Mouse (Mus musculus): ENCODE data around the gene Egfl7. TPM values are rescaled to one million over a fixed set of nuclear protein-coding genes. Genes with fewer than 3 reads are reported as not detected.

The Egfl7 gene
- polyA plus RNA-seq, 1 experiment from 2014 or later, result 75.4 TPM

GRCm38 (mm10) chr2:26543155-26543554 is 36.7 kb upstream of the Egfl7 start:
- WGBS, result 58% methylated on average over 4 of the region's 4 CpGs
- no peak for ATAC-seq
- no peaks in the 10 kb centered on the region for H3K27me3 ChIP-seq (replicated peaks; ENCODE audit: control insufficient read depth, insufficient read depth, low read length)
- H3K4me2 ChIP-seq (ENCODE audit: low read length), result no peak overlapping the region
- H3K9me3 ChIP-seq (ENCODE audit: control insufficient read depth, low read length), result no peaks in the 10 kb centered on the region
- no peak overlapping the region for H3K27ac ChIP-seq (ENCODE audit: low read depth, low read length)
- no peak overlapping the region for H3K4me3 ChIP-seq (ENCODE audit: low read length)
- H3K9ac ChIP-seq (ENCODE audit: low read depth, low read length), result no peak overlapping the region
- no peaks in the 10 kb centered on the region for H3K36me3 ChIP-seq (ENCODE audit: control insufficient read depth, insufficient read depth, low read length)
- peaks cover 17% of the 10 kb centered on the region for H3K4me1 ChIP-seq (ENCODE audit: control insufficient read depth, insufficient read depth, low read depth, low read length)

GRCm38 (mm10) chr2:26543768-26544167 is 36.0 kb upstream of the Egfl7 start:
- H3K4me3 ChIP-seq (ENCODE audit: low read length), result no peak overlapping the region
- 92% methylated on average over 8 of the region's 8 CpGs for WGBS
- H3K4me2 ChIP-seq (ENCODE audit: low read length), result no peak overlapping the region
- H3K4me1 ChIP-seq (ENCODE audit: control insufficient read depth, insufficient read depth, low read depth, low read length), result peaks cover 17% of the 10 kb centered on the region
- no peak for ATAC-seq
- H3K36me3 ChIP-seq (ENCODE audit: control insufficient read depth, insufficient read depth, low read length), result no peaks in the 10 kb centered on the region
- no peak overlapping the region for H3K9ac ChIP-seq (ENCODE audit: low read depth, low read length)
- H3K27me3 ChIP-seq (replicated peaks; ENCODE audit: control insufficient read depth, insufficient read depth, low read length), result no peaks in the 10 kb centered on the region
- no peak overlapping the region for H3K27ac ChIP-seq (ENCODE audit: low read depth, low read length)
- H3K9me3 ChIP-seq (ENCODE audit: control insufficient read depth, low read length), result no peaks in the 10 kb centered on the region

GRCm38 (mm10) chr2:26544265-26544664 is 35.5 kb upstream of the Egfl7 start:
- no peak for ATAC-seq
- H3K4me3 ChIP-seq (ENCODE audit: low read length), result no peak overlapping the region
- H3K4me2 ChIP-seq (ENCODE audit: low read length), result no peak overlapping the region
- H3K4me1 ChIP-seq (ENCODE audit: control insufficient read depth, insufficient read depth, low read depth, low read length), result peaks cover 17% of the 10 kb centered on the region
- H3K36me3 ChIP-seq (ENCODE audit: control insufficient read depth, insufficient read depth, low read length), result no peaks in the 10 kb centered on the region
- H3K9ac ChIP-seq (ENCODE audit: low read depth, low read length), result no peak overlapping the region
- H3K27ac ChIP-seq (ENCODE audit: low read depth, low read length), result no peak overlapping the region
- no peaks in the 10 kb centered on the region for H3K27me3 ChIP-seq (replicated peaks; ENCODE audit: control insufficient read depth, insufficient read depth, low read length)
- WGBS, result 59% methylated on average over 3 of the region's 3 CpGs
- H3K9me3 ChIP-seq (ENCODE audit: control insufficient read depth, low read length), result no peaks in the 10 kb centered on the region

GRCm38 (mm10) chr2:26547481-26547880 is 32.3 kb upstream of the Egfl7 start:
- H3K9me3 ChIP-seq (ENCODE audit: control insufficient read depth, low read length), result no peaks in the 10 kb centered on the region
- H3K4me3 ChIP-seq (ENCODE audit: low read length), result no peak overlapping the region
- H3K4me2 ChIP-seq (ENCODE audit: low read length), result no peak overlapping the region
- no peaks in the 10 kb centered on the region for H3K36me3 ChIP-seq (ENCODE audit: control insufficient read depth, insufficient read depth, low read length)
- no peak overlapping the region for H3K9ac ChIP-seq (ENCODE audit: low read depth, low read length)
- H3K27ac ChIP-seq (ENCODE audit: low read depth, low read length), result no peak overlapping the region
- no peaks in the 10 kb centered on the region for H3K27me3 ChIP-seq (replicated peaks; ENCODE audit: control insufficient read depth, insufficient read depth, low read length)
- 29% methylated on average over 2 of the region's 2 CpGs for WGBS
- peak; percentile 51; the same call in 1 of the 2 replicates for ATAC-seq
- H3K4me1 ChIP-seq (ENCODE audit: control insufficient read depth, insufficient read depth, low read depth, low read length), result peaks cover 3% of the 10 kb centered on the region

DNA sequence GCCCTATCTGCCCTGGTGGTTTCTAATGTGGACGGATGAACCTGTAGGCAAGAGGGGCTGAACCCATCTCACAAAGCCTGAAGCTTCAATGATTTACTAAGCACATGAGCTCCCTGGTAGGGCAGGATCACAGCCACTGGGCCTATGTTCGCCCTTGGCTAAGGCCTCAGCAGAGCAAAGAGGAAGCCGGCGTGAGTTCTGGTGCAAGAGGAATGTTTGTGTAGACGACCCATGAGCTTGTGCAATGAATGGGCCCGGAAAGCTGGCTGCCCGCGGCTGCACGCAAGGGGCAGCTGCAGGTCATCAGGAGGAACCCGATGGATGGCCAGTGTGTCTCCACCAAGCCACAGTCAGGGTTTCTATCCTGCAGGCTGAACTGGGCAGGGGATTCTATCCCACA is 30.0 kb upstream of the Egfl7 start:
- no peaks in the 10 kb centered on the region for H3K9me3 ChIP-seq (ENCODE audit: control insufficient read depth, low read length)
- no peak overlapping the region for H3K9ac ChIP-seq (ENCODE audit: low read depth, low read length)
- no peak overlapping the region for H3K4me2 ChIP-seq (ENCODE audit: low read length)
- no peaks in the 10 kb centered on the region for H3K27me3 ChIP-seq (replicated peaks; ENCODE audit: control insufficient read depth, insufficient read depth, low read length)
- H3K4me1 ChIP-seq (ENCODE audit: control insufficient read depth, insufficient read depth, low read depth, low read length), result peaks cover 3% of the 10 kb centered on the region
- WGBS, result 89% methylated on average over 10 of the region's 10 CpGs
- ATAC-seq, result no peak
- no peaks in the 10 kb centered on the region for H3K36me3 ChIP-seq (ENCODE audit: control insufficient read depth, insufficient read depth, low read length)
- H3K27ac ChIP-seq (ENCODE audit: low read depth, low read length), result 0 out of 2 replicates have a peak overlapping the region, but pooled peaks have one; percentile 6
- H3K4me3 ChIP-seq (ENCODE audit: low read length), result no peak overlapping the region

DNA sequence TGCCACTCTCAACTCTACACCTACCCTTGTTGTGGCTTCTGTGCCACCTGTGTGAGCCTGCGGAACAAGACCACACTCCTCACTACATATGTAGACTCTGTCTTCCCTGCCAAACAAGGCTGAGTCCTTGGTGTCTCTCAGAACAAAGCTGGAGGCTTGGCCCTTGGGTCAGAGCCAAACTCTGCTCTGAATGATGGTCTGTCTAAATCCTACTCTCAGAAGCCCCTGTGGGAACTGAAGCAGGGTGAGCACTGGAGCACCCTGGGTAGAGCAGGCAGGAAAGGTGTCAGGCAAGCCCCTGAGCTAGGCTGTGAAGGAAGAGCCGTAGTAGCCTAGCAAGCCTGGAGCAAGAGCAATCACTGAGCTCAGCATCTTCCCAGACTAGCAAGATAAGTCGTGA is 29.6 kb upstream of the Egfl7 start:
- Histone ChIP-seq H3K36me3 (ENCODE audit: control insufficient read depth, insufficient read depth, low read length) (no peaks in the 10 kb centered on the region), H3K4me3 (ENCODE audit: low read length) (no peak overlapping the region), H3K9me3 (ENCODE audit: control insufficient read depth, low read length) (no peaks in the 10 kb centered on the region), H3K9ac (ENCODE audit: low read depth, low read length) (no peak overlapping the region), H3K4me2 (ENCODE audit: low read length) (no peak overlapping the region), H3K27me3 (replicated peaks; ENCODE audit: control insufficient read depth, insufficient read depth, low read length) (no peaks in the 10 kb centered on the region), H3K27ac (ENCODE audit: low read depth, low read length) (no peak overlapping the region), H3K4me1 (ENCODE audit: control insufficient read depth, insufficient read depth, low read depth, low read length) (peaks cover 3% of the 10 kb centered on the region)
- ATAC-seq, result no peak; the same call in 1 of the 2 replicates
- 62% methylated on average over 3 of the region's 3 CpGs for WGBS

GRCm38 (mm10) chr2:26550777-26551176 is 29.0 kb upstream of the Egfl7 start:
- H3K27me3 ChIP-seq (replicated peaks; ENCODE audit: control insufficient read depth, insufficient read depth, low read length), result no peaks in the 10 kb centered on the region
- H3K9me3 ChIP-seq (ENCODE audit: control insufficient read depth, low read length), result no peaks in the 10 kb centered on the region
- H3K4me1 ChIP-seq (ENCODE audit: control insufficient read depth, insufficient read depth, low read depth, low read length), result peaks cover 3% of the 10 kb centered on the region
- no peak overlapping the region for H3K27ac ChIP-seq (ENCODE audit: low read depth, low read length)
- 67% methylated on average over 3 of the region's 3 CpGs for whole genome bisulfite sequencing
- no peak overlapping the region for H3K4me2 ChIP-seq (ENCODE audit: low read length)
- ATAC-seq, result peak; percentile 23; the same call in 1 of the 2 replicates
- H3K4me3 ChIP-seq (ENCODE audit: low read length), result no peak overlapping the region
- no peaks in the 10 kb centered on the region for H3K36me3 ChIP-seq (ENCODE audit: control insufficient read depth, insufficient read depth, low read length)
- H3K9ac ChIP-seq (ENCODE audit: low read depth, low read length), result no peak overlapping the region

GRCm38 (mm10) chr2:26551446-26551845 is 28.4 kb upstream of the Egfl7 start:
- Histone ChIP-seq H3K9ac (ENCODE audit: low read depth, low read length) (no peak overlapping the region), H3K27me3 (replicated peaks; ENCODE audit: control insufficient read depth, insufficient read depth, low read length) (no peaks in the 10 kb centered on the region), H3K4me1 (ENCODE audit: control insufficient read depth, insufficient read depth, low read depth, low read length) (peaks cover 3% of the 10 kb centered on the region), H3K9me3 (ENCODE audit: control insufficient read depth, low read length) (no peaks in the 10 kb centered on the region), H3K4me2 (ENCODE audit: low read length) (no peak overlapping the region), H3K27ac (ENCODE audit: low read depth, low read length) (no peak overlapping the region), H3K4me3 (ENCODE audit: low read length) (no peak overlapping the region), H3K36me3 (ENCODE audit: control insufficient read depth, insufficient read depth, low read length) (no peaks in the 10 kb centered on the region)
- no peak for ATAC-seq
- 74% methylated on average over 8 of the region's 8 CpGs for WGBS

GRCm38 (mm10) chr2:26552066-26552465 is 27.7 kb upstream of the Egfl7 start:
- H3K27me3 ChIP-seq (replicated peaks; ENCODE audit: control insufficient read depth, insufficient read depth, low read length), result no peaks in the 10 kb centered on the region
- peaks cover 3% of the 10 kb centered on the region for H3K4me1 ChIP-seq (ENCODE audit: control insufficient read depth, insufficient read depth, low read depth, low read length)
- WGBS, result 89% methylated on average over 2 of the region's 2 CpGs
- H3K4me3 ChIP-seq (ENCODE audit: low read length), result no peak overlapping the region
- H3K4me2 ChIP-seq (ENCODE audit: low read length), result no peak overlapping the region
- no peak for ATAC-seq
- H3K9ac ChIP-seq (ENCODE audit: low read depth, low read length), result no peak overlapping the region
- no peak overlapping the region for H3K27ac ChIP-seq (ENCODE audit: low read depth, low read length)
- H3K36me3 ChIP-seq (ENCODE audit: control insufficient read depth, insufficient read depth, low read length), result no peaks in the 10 kb centered on the region
- no peaks in the 10 kb centered on the region for H3K9me3 ChIP-seq (ENCODE audit: control insufficient read depth, low read length)

GRCm38 (mm10) chr2:26553904-26554303 is 25.9 kb upstream of the Egfl7 start:
- no peak overlapping the region for H3K27ac ChIP-seq (ENCODE audit: low read depth, low read length)
- H3K4me2 ChIP-seq (ENCODE audit: low read length), result no peak overlapping the region
- no peaks in the 10 kb centered on the region for H3K27me3 ChIP-seq (replicated peaks; ENCODE audit: control insufficient read depth, insufficient read depth, low read length)
- no peaks in the 10 kb centered on the region for H3K9me3 ChIP-seq (ENCODE audit: control insufficient read depth, low read length)
- ATAC-seq, result no peak
- H3K4me3 ChIP-seq (ENCODE audit: low read length), result no peak overlapping the region
- WGBS, result 81% methylated on average over 9 of the region's 9 CpGs
- H3K4me1 ChIP-seq (ENCODE audit: control insufficient read depth, insufficient read depth, low read depth, low read length), result peaks cover 3% of the 10 kb centered on the region
- H3K9ac ChIP-seq (ENCODE audit: low read depth, low read length), result no peak overlapping the region
- H3K36me3 ChIP-seq (ENCODE audit: control insufficient read depth, insufficient read depth, low read length), result no peaks in the 10 kb centered on the region
